Mouse (Mus musculus) T-helper 17 cell (primary cell): ENCODE results near the gene Dhx37.
"Not testable (repeated sequence)": the region's sequence is repeated elsewhere in the genome, so short reads cannot be mapped to it uniquely, and the experiment has no call there.

ENCODE experiments used
- in situ Hi-C, 2 experiments: fragments of 300-600 bp; cut with MboI, MseI; formaldehyde crosslinking; loops; 1 replicate in 1 of 2; 2 replicates in 1 of 2; pipeline ENCODE4 v1.15.1; 2025; ENCODE audit warnings: high pct_unique_total_duplicates in 2 of 2

Gene Dhx37

GRCm38 (mm10) chr5:125391609-125392008, 42.3 kb downstream of the Dhx37 start:
- in situ Hi-C loops: no loop called here

DNA sequence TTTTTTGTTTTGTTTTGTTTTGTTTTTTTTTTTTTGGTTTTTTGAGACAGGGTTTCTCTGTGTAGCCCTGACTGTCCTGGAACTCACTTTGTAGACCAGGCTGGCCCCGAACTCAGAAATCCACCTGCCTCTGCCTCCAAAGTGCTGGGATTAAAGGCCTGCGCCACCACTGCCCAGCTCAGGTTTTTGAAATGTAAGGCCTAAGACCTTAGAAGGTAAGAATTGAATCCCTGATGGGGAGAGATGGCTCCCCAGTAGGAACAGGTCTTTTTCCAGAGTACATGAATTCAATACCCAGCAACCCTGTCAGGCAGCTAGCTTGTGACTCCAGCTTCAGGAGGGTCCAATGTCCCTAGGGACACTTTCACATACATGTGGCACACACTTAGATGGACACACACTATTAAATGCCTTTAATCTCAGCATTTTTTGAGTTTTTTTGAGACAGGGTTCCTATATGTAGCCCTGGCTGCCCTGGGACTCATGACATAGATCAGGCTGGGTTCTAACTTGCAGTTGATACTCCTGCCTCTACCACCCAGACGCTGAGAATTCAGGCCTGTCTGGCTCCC, 42.9 kb downstream of the Dhx37 start:
- in situ Hi-C loops: no loop called here

- in situ Hi-C loops: no loop called here
Observed at GRCm38 (mm10) chr5:125389579-125390441, 44.1 kb downstream of the Dhx37 start, which contains the start of gene Ubc. TSS of gene Ubc (minus strand) at chr5:125390202.

- in situ Hi-C loops: no loop called here
Observed at GRCm38 (mm10) chr5:125389131-125389578, 44.8 kb downstream of the Dhx37 start, which contains the start of gene Gm10382. TSS of gene Gm10382 (plus strand) at chr5:125389322.

DNA sequence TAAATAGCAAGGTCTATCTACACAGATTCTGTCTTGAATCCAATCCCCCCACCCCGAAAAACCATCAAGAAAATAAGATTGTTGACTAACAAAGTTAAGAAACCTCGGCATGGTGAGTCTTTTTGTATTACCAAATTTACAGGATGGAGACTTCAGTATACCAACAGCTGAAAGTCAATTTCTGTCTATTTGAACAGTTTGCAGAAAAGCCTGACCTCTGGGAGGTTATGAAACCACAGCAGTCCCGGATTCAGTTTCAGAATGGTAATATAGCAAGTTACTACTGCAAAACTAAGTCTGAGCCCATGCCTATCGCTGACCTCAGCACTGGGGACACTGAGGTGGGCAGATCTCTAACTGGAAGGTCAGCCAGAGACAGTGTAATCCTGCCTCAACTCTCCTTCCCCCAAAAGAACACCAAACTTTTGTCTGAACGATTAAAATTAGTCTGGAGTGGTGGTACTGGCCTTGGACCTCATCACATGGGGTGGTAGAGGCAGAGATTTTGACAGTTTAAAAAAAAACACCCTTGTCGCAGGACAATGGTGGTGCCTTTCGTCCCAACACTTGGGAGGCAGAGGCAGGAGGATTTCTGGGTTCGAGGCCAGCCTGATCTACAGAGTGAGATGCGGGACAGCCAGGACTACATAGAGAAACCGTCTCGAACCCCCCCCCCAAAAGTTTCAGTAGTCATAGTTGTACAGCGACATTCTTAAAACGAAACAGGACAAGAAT, 45.4 kb downstream of the Dhx37 start:
- in situ Hi-C loops: no loop called here

DNA sequence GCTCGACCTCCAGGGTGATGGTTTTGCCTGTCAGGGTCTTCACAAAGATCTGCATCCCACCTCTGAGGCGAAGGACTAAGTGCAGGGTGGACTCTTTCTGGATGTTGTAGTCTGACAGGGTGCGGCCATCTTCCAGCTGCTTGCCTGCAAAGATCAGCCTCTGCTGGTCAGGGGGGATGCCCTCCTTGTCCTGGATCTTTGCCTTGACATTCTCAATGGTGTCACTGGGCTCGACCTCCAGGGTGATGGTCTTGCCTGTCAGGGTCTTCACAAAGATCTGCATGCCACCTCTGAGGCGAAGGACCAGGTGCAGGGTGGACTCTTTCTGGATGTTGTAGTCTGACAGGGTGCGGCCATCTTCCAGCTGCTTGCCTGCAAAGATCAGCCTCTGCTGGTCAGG, 46.6 kb downstream of the Dhx37 start:
- in situ Hi-C loops: not testable (repeated sequence)

DNA sequence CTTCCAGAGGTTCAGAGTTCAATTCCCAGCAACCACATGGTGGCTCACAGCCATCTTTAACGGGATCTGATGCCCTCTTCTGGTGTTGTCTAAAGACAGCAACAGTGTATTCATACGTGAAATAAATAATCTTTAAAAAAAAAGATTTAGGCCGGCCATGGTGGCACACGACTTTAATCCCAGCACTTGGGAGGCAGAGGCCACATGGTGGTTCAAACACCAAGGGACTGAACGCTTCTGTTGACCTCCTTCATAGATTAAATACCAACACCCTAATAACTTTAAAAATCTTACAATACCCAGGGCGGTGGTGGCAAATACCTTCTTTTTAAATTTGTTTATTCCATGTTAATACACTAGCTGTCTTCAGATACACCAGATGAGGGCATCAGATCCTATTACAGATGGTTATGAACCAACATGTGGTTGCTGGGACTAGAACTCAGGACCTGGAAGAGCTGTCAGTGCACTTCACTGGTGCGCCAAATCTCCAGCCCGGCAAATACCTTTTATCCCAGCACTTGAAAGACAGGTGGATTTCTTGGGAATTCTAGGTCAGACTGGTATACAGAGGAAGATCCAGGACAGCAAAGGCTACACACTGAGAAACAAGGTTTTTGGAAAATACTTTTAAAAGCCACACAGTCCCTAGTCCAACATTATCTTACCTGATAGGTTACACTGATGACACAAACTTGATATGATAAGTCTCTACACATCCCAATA, 48.5 kb downstream of the Dhx37 start:
- in situ Hi-C loops: no loop called here

DNA sequence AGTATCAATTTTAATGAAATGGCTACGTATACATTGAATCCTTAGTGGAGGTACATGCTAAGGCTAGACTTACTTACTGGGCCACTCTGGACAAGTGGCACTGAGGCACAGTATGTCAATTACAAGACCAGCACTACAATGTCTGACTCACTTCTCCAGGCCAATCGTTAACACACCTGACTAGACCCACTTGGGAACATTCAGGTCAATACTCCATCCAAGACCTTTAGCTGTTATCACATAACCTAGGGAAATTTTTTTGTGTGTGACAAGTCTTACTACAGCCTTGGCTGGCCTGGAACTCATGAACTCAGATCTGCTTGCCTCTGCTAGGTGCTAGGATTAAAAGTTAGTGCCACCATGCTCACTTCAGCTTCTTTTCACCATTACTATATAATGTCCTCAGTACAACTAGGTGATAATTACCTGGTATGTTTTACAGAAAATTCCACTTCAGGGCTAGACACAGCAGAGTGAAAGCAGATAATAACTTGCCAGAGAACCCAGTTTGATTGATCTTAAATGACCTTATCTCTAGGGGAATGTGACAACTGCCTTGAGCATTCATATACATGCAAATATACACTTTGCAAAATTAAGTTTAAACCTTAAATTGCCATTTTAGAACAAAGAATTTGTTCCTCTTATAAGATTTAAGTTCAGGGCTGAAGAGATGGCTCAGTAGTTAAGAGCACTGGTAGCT, 49.3 kb downstream of the Dhx37 start:
- in situ Hi-C loops: no loop called here

DNA sequence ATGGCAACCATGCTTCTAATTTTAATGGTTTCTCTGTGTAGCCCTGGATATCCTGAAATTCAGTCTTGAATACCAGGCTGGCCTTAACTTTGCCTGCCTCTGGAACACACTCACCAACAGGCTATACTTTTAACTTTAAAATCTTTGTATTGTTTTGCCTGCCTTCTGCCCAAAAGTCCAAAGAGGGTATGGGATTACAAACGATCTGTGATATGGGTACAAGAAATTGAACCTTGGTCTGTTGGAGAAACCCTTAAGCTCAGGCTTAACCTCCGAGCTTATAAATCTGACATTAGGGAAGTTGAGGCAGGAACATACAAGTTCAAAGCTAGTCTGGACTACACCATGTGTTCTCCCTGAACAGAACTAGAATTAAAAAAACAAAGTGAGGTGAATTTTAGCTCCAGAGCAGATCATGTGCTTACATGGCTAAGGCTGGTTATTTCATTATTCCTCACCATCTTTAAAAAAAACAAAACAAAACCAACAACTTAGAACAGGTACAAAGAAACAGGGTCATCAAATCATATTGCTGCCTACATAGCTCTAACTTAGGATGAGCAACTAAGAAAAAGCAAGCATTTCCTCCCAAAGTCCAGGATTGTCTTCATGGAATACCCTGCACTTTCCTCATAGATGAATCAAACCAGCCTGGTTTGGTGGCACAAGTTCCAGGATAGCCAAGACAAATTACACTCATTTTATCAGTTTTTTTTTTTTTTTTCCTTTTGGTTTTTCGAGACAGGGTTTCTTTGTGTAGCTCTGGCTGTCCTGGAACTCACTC, 50.1 kb downstream of the Dhx37 start:
- in situ Hi-C loops: no loop called here

GRCm38 (mm10) chr5:125382673-125383558, 51.0 kb downstream of the Dhx37 start:
- in situ Hi-C loops: no loop called here

DNA sequence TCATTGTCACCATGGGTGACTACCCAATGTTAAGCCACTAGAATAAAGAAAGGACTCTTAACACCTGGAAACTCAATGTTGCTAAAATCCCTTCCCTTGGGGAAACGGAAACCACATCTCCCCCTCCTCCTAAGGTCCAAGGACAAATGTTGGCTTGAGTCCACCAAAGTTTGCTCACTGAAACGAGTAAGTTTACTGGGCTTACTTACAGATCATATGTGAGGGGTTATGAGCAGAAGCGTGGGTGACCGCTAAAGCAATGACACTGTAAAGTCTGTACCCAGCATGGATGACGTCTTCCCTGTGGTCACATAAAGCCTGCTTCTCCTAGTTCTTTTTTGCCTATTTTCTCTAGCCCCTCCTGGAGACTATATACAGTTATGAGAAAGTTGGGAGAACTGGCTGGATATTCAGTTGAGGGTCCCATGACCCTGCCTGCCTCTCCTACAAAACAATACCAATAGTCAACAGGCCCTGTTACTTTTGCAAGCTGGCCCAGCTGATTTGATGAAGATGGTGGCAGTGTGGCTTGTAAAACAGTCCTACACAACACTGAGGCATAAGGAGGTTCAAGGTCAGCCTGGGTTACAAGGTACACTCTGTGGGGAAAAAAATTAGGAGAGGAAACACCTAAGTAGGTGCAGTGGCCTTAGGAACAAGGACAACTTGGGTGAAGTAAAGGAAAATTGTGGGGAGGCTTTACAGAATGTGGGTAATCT, 51.8 kb downstream of the Dhx37 start:
- in situ Hi-C loops: no loop called here

GRCm38 (mm10) chr5:125378919-125379318, 55.0 kb downstream of the Dhx37 start:
- in situ Hi-C loops: no loop called here

DNA sequence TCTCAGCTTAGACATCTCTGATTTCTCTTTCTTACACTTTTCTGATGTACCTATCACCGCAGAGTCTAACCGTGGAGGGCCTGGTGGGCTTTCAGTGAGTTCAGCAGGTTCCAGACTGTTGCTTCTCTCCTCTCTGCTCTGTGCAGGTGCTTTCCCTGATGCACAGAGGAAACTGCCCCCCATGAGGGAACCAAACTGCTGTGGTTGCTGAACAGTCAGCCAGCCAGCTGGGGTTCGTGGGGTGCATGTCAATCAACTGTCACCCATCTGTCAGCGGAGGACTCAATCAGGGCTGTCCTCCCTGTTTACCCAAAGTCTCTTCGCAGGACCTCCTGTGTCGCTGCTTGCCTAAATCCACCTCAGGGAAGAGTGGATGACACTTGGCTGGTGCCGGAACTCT, 56.7 kb downstream of the Dhx37 start:
- in situ Hi-C loops: no loop called here

DNA sequence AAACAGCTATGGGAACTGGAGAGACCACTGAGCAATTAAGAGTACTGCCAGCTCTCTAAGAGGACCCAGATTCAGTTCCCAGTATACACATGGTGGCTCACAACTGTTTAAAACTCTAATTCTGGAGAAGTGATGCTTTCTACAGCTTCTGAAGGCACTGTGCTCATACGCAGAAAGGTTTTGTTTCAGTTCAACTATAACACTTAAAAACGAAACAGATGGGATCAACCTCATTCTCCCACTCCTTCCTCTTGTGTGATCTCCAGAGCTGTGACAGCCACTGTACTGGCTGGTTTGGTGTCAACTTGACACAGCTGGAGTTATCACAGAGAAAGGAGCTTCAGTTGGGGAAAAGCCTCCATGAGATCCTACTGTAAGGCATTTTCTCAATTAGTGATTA, 58.0 kb downstream of the Dhx37 start:
- in situ Hi-C loops: no loop called here

DNA sequence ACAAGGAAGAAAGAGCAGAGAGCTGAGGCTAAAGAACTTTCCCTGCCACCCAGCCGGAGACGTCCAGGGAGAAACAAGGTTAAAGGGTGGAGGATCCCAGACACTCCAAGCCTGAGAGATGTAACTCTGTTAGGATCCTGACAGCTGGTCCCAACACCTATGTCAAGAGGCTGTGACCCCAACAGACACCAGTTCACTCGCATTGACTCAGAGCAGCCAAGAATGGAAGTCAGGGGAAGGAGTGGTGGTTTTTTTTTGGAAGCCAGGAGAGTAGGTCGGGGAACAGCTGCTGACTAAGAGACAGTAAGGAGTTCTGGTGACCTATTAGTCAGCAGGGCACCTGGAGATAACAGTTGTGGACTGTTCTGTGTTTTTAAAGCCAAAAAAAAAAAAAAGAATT, 61.9 kb downstream of the Dhx37 start:
- in situ Hi-C loops: no loop called here

- in situ Hi-C loops: no loop called here
Observed at GRCm38 (mm10) chr5:125370950-125371693, 62.8 kb downstream of the Dhx37 start.

DNA sequence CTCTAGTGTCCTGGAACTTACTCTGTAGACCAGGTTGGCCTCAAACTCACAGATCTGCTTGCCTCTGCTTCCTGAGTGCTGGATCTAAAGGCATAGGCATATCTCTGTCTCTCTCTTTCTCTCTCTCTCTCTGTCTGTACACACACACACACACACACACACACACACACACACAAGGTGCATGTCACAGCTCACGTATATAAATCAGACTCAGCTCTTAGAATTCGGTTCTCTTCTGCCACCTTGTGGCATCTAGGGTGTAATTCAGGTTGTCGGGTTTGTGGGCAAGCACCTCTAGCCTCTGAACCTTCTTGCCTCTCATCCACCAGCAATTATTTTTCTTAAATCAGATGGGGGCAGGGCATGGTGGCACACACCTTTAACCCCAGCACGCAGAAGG, 65.4 kb downstream of the Dhx37 start:
- in situ Hi-C loops: loop anchor here in 1 of 2 experiments (5.0 kb wide), 1 partner anchor 91 kb away; no protein-coding TSS in a partner anchor

DNA sequence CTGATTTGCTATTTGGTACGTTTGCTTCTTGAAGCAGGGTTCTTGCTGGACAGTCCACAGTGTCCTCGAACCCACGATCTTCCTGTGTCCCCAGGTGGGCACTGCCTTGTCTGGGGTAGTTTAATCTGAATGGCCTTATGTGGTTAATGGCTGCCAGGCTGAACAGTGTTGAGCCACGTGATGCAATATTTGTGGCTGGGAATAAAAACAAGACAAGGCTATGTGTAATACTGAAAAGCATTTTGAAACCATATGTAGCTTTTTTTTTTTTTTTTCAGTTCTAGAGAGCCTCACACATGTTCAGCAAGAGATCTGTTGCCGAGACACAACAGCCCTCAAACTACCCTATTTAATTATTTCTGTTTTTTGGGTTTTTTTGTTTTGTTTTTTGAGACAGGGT, 65.8 kb downstream of the Dhx37 start:
- in situ Hi-C loops: loop anchor here in 1 of 2 experiments (5.0 kb wide), 1 partner anchor 91 kb away; no protein-coding TSS in a partner anchor
